Mouse (Mus musculus) erythroblast, adult 5-6 weeks (primary cell): Measurements from ENCODE around the gene Ccdc107. TPM values are rescaled to one million over a fixed set of nuclear protein-coding genes. Genes with fewer than 3 reads are reported as not detected.

Source experiments
- ATAC-seq: replicated peaks from 2 replicates; pipeline ENCODE4 v1.8.0; 2016; ENCODE audit warnings: moderate number of reproducible peaks, mild to moderate bottlenecking, moderate TSS enrichment, inconsistent platforms; ENCODE audit not compliant: poor library complexity, low FRiP score, severe bottlenecking
- total RNA-seq, 2 experiments: library from RNA; stranded (forward) in 1 of 2; stranded (reverse) in 1 of 2; fragments of 150-400 nt in 1 of 2; fragments of 200-764, 138-1000 nt in 1 of 2; gene quantifications; 2 replicates each; pipeline versions ENCODE4 v1.2.3 to v1.2.4; 2015 to 2017; ENCODE audit warnings: low replicate concordance in 2 of 2

Gene Ccdc107
- total RNA-seq, 2 experiments from 2014 or later = 4.6 to 5.2 TPM

GRCm38 (mm10) chr4:43508666-43508997, 15.9 kb downstream of the Ccdc107 start:
- 0 out of 2 replicates have a peak, but pooled peaks have one; percentile 50 for ATAC-seq

- ATAC-seq = no peak
Measured at GRCm38 (mm10) chr4:43509109-43509508, 16.4 kb downstream of the Ccdc107 start.

GRCm38 (mm10) chr4:43511675-43512454, 19.2 kb downstream of the Ccdc107 start:
- no peak for ATAC-seq

GRCm38 (mm10) chr4:43512653-43513052, 20.0 kb downstream of the Ccdc107 start:
- ATAC-seq = no peak

GRCm38 (mm10) chr4:43513300-43513699, 20.6 kb downstream of the Ccdc107 start:
- no peak for ATAC-seq

- no peak for ATAC-seq
Measured at GRCm38 (mm10) chr4:43513791-43514190, 21.1 kb downstream of the Ccdc107 start.

GRCm38 (mm10) chr4:43515764-43516708, 23.3 kb downstream of the Ccdc107 start:
- ATAC-seq = no peak

- no peak for ATAC-seq
Measured at GRCm38 (mm10) chr4:43519551-43519950, 26.9 kb downstream of the Ccdc107 start.

GRCm38 (mm10) chr4:43519956-43520355, 27.3 kb downstream of the Ccdc107 start:
- peak; percentile 50; the same call in 1 of the 2 replicates for ATAC-seq

GRCm38 (mm10) chr4:43527880-43528279, 35.2 kb downstream of the Ccdc107 start:
- ATAC-seq = no peak

GRCm38 (mm10) chr4:43528487-43528886, 35.8 kb downstream of the Ccdc107 start:
- no peak for ATAC-seq

- no peak for ATAC-seq
Measured at GRCm38 (mm10) chr4:43530081-43530501, 37.4 kb downstream of the Ccdc107 start.

GRCm38 (mm10) chr4:43530581-43530980, 37.9 kb downstream of the Ccdc107 start:
- peak; percentile 75 for ATAC-seq

- ATAC-seq = no peak
Measured at GRCm38 (mm10) chr4:43533270-43533669, 40.6 kb downstream of the Ccdc107 start.

GRCm38 (mm10) chr4:43535628-43536027, 42.9 kb downstream of the Ccdc107 start:
- ATAC-seq = no peak

GRCm38 (mm10) chr4:43536031-43536430, 43.3 kb downstream of the Ccdc107 start:
- ATAC-seq = no peak

- no peak for ATAC-seq
Measured at GRCm38 (mm10) chr4:43542044-43542443, 49.3 kb downstream of the Ccdc107 start.
